Mouse (Mus musculus) lung, adult 2 months (tissue): ENCODE data around the gene Nxph1.

Experiments
- CTCF ChIP-seq: fragments of 200-500 bp; IDR thresholded peaks from 2 replicates; pipeline ENCODE4 v1.5.1; 2011; ENCODE audit warnings: mild to moderate bottlenecking, low read length, control low read depth; ENCODE audit not compliant: insufficient read depth
- POLR2A ChIP-seq: fragments of 200-500 bp; IDR thresholded peaks from 2 replicates; pipeline ENCODE4 v1.6.1; 2011; ENCODE audit warnings: low read depth, mild to moderate bottlenecking, control low read depth, low read length, borderline replicate concordance; ENCODE audit errors: extremely low read depth

GRCm38 (mm10) chr6:9107366-9107765 lies 159.1 kb downstream of the Nxph1 start:
- TF ChIP-seq POLR2A (no peak), CTCF (no peak)
